Mouse (Mus musculus) G1E (cell line): ENCODE data around the gene Dysf. TPM values are rescaled to one million over a fixed set of nuclear protein-coding genes. Genes with fewer than 3 reads are reported as not detected.

Experiments
- ATAC-seq: 2 replicates; pipeline ENCODE4 v1.8.0; 2016; ENCODE audit warnings: mild to moderate bottlenecking; ENCODE audit not compliant: insufficient number of reproducible peaks, poor library complexity, low FRiP score, severe bottlenecking; ENCODE audit errors: extremely low read depth
- DNase-seq: peaks from one replicate; pipeline ENCODE4 v3.0.0; 2012; ENCODE audit warnings: low spot score
- H3K27me3 ChIP-seq: 2 replicates; pipeline ENCODE4 v1.6.1; 2012; ENCODE audit warnings: mild to moderate bottlenecking, low read length, inconsistent platforms; ENCODE audit not compliant: insufficient read depth
- H3K36me3 ChIP-seq: replicated peaks from 2 replicates; pipeline ENCODE3; 2012; ENCODE audit warnings: mild to moderate bottlenecking, inconsistent platforms
- H3K4me1 ChIP-seq: 2 replicates; pipeline ENCODE4 v1.6.1; 2012; ENCODE audit warnings: low read depth, low read length, inconsistent platforms, mixed read lengths; ENCODE audit not compliant: insufficient read depth
- H3K4me3 ChIP-seq: 2 replicates; pipeline ENCODE4 v1.5.1; 2012; ENCODE audit warnings: low read depth, mild to moderate bottlenecking, inconsistent platforms, low read length, moderate library complexity, mixed read lengths
- H3K9me3 ChIP-seq: replicated peaks from 2 replicates; pipeline ENCODE4 v1.6.1; 2012; ENCODE audit warnings: inconsistent platforms
- CTCF ChIP-seq: IDR thresholded peaks from 2 replicates; pipeline ENCODE4 v1.5.1; 2012; ENCODE audit warnings: low read depth, low read length, inconsistent platforms, mixed read lengths
- GATA1 ChIP-seq: IDR thresholded peaks from 2 replicates; pipeline ENCODE4 v1.6.1; 2012; ENCODE audit warnings: borderline replicate concordance, low read length, inconsistent platforms, mixed read lengths
- GATA2 ChIP-seq: IDR thresholded peaks from 2 replicates; pipeline ENCODE4 v1.6.1; 2012; ENCODE audit warnings: low read depth, low read length, inconsistent platforms, borderline replicate concordance
- POLR2AphosphoS5 ChIP-seq: IDR thresholded peaks from 2 replicates; pipeline ENCODE4 v1.6.1; 2012; ENCODE audit warnings: low read depth, low read length, inconsistent platforms; ENCODE audit not compliant: insufficient replicate concordance
- TAL1 ChIP-seq: conservative IDR thresholded peaks from 2 replicates; pipeline ENCODE4 v1.6.1; 2012; ENCODE audit warnings: low read depth, low read length, inconsistent platforms, mixed read lengths
- polyA plus RNA-seq: library from polyadenylated mRNA; stranded (reverse); fragments of >175 nt; gene quantifications from 2 replicates; pipeline ENCODE4 v1.2.3, GENCODE M21; 2012
- total RNA-seq, 2 experiments: library from RNA; stranded (forward) in 1 of 2; stranded (reverse) in 1 of 2; fragments of 200-1000 nt in 1 of 2; fragments of >200 nt in 1 of 2; fragmentation: Nextera tagmentation in 1 of 2; gene quantifications; 2 replicates each; pipeline ENCODE4 v1.2.3; 2014 to 2017

The Dysf gene
- not detected in 2 replicates for total RNA-seq (2014; fragmentation: Nextera tagmentation)
- 0.06 and 0.11 TPM in 2 replicates for total RNA-seq (2017)
- polyA plus RNA-seq = not detected in 2 replicates

DNA sequence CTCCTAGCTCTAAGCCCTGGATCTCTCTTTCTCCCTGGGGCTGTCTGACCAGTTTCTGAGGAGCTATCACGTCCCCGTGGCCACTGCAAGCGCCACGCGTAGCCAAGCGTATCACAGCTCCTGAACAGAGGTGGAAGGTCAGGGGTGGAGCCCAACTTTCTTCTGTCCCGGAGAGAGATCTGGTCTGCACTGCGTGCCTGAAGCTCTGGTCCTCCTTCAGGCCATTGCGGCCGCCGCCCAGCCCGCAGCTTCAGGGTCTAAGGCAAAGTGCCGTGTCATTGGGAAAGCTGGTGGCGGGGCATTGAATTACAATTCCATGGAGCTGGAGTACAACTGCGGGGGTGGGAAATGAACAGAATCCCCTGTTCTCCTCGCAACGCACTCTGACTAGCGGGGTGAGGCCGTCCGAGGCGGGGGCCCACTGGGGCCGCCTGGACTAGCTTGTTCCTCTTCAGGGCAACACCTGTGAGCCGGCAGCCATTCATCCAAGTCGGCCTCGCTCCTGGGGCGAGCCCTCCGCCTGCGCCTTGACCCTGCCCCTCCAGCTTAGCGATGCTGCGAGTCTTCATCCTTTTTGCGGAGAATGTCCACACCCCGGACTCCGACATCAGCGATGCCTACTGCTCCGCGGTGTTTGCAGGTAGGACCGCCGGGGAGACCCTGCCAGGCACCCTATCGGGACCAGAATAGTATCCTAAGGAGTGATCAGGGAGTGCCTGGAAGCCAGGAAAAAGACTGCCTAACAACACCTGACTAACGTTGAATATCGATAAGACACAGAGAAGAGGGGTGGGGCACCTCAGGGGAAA lies at the start of gene Dysf:
Gene Dysf (plus strand): TSS at position 228 of the 809 bp plus-strand sequence.
- ATAC-seq (no peak), DNase-seq (no peak)
- H3K27me3 ChIP-seq = peaks cover 20% of the 10 kb centered on the region
- H3K9me3 ChIP-seq = no peaks in the 10 kb centered on the region
- H3K36me3 ChIP-seq = no peaks in the 10 kb centered on the region
- no peaks in the 10 kb centered on the region for H3K4me1 ChIP-seq
- no peak for TF ChIP-seq CTCF
- TF ChIP-seq TAL1 = no peak
- no peak for TF ChIP-seq GATA1
- no peak within 1 kb of the TSS for H3K4me3 ChIP-seq

- no peaks in the 10 kb centered on the region for H3K9me3 ChIP-seq
- DNase-seq (no peak), ATAC-seq (no peak)
- no peak for TF ChIP-seq POLR2AphosphoS5
- no peak for TF ChIP-seq CTCF
- TF ChIP-seq TAL1 = no peak
- TF ChIP-seq GATA1 = no peak
- no peak for TF ChIP-seq GATA2
- no peak overlapping the region for H3K4me3 ChIP-seq
- H3K27me3 ChIP-seq = no peaks in the 10 kb centered on the region
- H3K36me3 ChIP-seq = peaks cover 66% of the 10 kb centered on the region
- H3K4me1 ChIP-seq = no peaks in the 10 kb centered on the region
Measured at GRCm38 (mm10) chr6:83987642-83988041, 20.7 kb upstream of the Dysf start.

GRCm38 (mm10) chr6:84002716-84003115 lies 5.7 kb upstream of the Dysf start:
- H3K36me3 ChIP-seq = peaks cover 4% of the 10 kb centered on the region
- H3K4me1 ChIP-seq = no peaks in the 10 kb centered on the region
- no peak overlapping the region for H3K4me3 ChIP-seq
- no peaks in the 10 kb centered on the region for H3K27me3 ChIP-seq
- H3K9me3 ChIP-seq = no peaks in the 10 kb centered on the region
- ATAC-seq (no peak), DNase-seq (no peak)
- TF ChIP-seq CTCF (no peak), TAL1 (no peak), GATA2 (no peak), POLR2AphosphoS5 (no peak), GATA1 (no peak)

GRCm38 (mm10) chr6:84004295-84004694 lies 4.1 kb upstream of the Dysf start:
- ATAC-seq = no peak
- H3K4me3 ChIP-seq = no peak overlapping the region
- DNase-seq = no peak
- H3K4me1 ChIP-seq = no peaks in the 10 kb centered on the region
- H3K36me3 ChIP-seq = no peaks in the 10 kb centered on the region
- peaks cover 11% of the 10 kb centered on the region for H3K27me3 ChIP-seq
- TF ChIP-seq POLR2AphosphoS5 = no peak
- TF ChIP-seq CTCF = no peak
- TF ChIP-seq GATA2 = no peak
- no peak for TF ChIP-seq TAL1
- TF ChIP-seq GATA1 = no peak
- H3K9me3 ChIP-seq = no peaks in the 10 kb centered on the region

DNA sequence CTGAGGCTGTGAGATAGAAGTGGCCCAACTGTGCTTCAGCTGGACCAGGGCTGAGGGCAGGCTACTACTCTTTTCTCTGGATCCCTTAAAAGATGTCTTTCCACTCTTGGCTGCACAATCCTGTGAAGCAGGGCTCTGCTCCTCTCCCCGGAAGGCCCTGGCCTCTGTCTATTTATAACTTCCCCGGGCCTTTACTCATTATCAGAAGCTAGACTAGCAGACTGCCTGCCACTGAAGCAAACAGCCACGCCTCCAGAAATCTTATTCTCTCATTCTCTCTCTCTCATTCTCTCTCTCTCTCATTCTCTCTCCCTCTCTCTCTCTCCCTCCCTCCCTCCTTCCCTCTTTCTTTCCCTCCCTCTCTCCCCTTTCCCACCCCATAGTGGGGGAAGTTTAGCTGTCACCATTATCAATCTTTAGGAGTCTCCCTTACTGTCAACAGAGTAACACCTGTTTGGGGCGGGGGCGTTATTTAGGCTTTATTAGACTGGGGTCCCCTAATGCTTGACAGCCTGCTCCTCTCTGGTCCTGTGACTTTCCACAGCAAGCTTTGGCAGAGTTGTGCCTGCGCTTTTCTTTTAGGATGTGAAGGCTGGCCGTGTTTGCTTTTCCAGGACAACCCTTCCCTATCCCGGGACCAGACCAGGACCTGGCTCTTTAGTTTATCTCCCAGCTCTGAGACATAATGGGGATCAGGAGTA lies 932 bp downstream of the Dysf start:
- TF ChIP-seq POLR2AphosphoS5 (no peak), GATA2 (no peak), TAL1 (no peak), GATA1 (no peak), CTCF (no peak)
- no peak for DNase-seq
- H3K36me3 ChIP-seq = no peaks in the 10 kb centered on the region
- H3K4me3 ChIP-seq = no peak overlapping the region
- no peaks in the 10 kb centered on the region for H3K9me3 ChIP-seq
- H3K4me1 ChIP-seq = no peaks in the 10 kb centered on the region
- no peak for ATAC-seq
- peaks cover 20% of the 10 kb centered on the region for H3K27me3 ChIP-seq

GRCm38 (mm10) chr6:84009915-84010302 lies 1.5 kb downstream of the Dysf start:
- Histone ChIP-seq H3K4me1 (no peaks in the 10 kb centered on the region), H3K36me3 (no peaks in the 10 kb centered on the region), H3K4me3 (no peak overlapping the region), H3K9me3 (no peaks in the 10 kb centered on the region), H3K27me3 (peaks cover 20% of the 10 kb centered on the region)
- no peak for ATAC-seq
- no peak for DNase-seq
- TF ChIP-seq CTCF = no peak
- no peak for TF ChIP-seq GATA1
- no peak for TF ChIP-seq TAL1
- no peak for TF ChIP-seq POLR2AphosphoS5
- no peak for TF ChIP-seq GATA2
